Mouse (Mus musculus): ENCODE data around the gene Tbc1d2b.

Tbc1d2b gene

DNA sequence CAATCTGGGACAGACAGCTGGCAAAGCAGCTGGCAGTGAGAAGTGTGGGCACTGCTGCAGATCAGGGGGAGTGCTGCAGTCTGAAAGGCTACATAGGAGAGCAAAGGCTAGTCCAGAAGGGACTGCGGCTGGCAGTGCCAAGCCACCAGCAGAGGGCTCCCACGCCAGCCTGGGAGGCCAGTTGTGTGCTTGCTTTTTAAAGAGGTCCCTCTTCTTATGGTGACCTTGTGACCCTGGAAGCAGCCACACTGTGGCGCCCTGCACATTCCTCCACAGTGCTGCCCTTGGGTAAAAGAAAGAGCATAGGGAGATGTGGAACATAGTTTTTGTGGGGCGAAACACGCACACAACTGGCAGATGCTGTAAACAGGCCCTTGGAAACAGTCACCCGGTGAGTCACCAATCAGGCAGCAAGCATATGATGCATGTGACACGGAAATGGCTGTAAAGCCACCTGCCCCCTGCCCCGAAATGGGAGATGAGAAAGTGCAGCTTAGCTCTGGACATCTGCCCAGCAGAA is 66.1 kb downstream of the Tbc1d2b start:
- no peak for DNase-seq (ENCODE audit: low read depth)

DNA sequence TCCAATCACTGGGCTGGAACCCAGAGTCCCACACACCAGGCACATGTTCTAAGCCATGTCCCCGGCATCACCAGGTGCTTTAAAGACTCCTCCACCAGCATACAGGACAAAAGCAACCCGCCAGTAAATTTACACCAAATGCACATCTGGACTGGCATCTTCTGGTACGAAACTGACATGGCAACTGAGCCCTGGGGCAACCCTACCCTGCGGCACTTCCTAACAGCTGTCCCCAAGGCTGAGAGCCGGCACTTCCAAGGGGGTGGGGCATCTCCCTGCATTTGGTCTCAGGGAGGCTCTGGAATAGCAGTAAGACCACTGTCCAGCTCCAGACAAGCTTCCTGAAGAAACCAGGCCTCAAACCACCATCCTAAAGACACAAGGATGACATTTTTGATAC is 67.4 kb downstream of the Tbc1d2b start:
- no peak for DNase-seq (ENCODE audit: low read depth)

DNA sequence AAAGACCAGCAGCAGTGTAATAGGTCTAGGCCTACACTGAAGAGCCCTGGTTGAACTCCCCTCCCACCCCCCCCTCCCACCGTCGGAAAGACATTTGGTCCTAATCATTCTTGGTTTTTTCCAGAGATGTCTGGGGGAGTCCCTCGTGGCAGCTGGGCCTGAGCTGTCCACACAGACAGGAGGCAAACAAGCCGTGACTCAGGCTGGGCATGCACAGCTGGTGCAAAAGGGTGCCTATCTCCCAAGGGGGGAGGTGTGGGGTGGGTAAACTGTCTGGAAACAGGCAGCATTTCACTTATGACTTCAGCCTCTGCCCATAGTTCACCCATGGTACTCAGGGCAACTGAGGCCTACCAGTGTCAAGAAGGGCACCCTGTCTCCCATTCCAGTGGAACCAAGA is 69.1 kb downstream of the Tbc1d2b start:
- peak; percentile 51 for DNase-seq (ENCODE audit: low read depth)

DNA sequence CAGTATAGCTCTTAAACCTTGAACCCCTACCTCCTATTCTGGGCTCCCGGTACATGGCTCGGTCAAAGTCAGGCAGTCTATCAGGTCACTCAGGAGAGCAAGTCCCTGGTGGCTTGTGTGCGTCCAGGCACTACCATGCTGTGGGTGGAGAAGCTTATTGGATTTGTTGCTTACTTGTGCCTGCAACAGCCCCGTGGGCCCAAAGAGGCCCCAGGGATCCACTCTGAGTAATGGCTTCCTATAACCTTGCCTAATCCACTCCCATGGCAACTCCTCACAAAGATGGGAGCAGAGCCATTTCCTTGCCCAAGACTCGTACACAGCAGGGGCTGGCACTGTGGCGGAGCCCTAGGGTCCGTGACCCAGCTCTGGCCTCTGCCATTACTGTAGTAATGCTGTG is 69.5 kb downstream of the Tbc1d2b start:
- DNase-seq (ENCODE audit: low read depth): no peak

DNA sequence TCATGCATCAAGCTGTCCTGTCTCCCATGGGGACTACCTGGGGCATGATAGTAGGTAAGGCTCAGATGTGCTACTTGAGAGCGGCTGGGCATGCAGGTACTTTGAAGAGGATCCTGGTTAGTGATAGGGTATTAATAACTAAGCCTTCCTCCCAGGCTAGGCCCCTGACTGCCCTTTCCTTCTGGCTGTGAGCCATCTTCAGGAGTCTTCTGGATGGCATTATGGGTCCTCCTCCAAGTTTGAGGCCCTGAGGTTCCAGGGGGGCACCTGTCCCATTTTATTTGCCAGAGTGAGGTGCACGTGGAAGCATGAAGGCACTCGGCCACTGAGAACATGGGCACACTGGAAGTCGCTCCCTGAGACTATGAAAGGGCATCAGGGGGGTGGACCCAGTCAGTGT is 70.1 kb downstream of the Tbc1d2b start:
- DNase-seq (ENCODE audit: low read depth): no peak

DNA sequence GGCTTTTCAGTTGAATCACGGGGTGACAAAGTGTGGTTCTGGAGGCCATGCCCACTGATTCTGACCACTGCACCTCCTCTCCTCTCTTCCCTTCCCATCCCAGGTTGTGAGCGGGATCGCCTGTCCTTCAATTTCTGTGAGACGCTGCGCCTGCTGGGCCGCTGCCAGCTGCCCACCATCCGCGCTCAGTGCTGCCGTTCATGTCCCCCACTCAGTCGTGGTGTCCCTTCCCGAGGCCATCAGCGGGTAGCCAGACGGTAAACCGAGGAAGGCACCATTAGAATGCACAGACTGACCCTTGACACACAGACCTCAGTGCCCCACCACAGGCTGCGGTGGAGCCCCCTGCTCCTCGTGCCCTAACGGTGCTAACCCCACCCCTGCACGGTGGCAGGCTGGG is 71.0 kb downstream of the Tbc1d2b start:
- DNase-seq (ENCODE audit: low read depth): no peak

DNA sequence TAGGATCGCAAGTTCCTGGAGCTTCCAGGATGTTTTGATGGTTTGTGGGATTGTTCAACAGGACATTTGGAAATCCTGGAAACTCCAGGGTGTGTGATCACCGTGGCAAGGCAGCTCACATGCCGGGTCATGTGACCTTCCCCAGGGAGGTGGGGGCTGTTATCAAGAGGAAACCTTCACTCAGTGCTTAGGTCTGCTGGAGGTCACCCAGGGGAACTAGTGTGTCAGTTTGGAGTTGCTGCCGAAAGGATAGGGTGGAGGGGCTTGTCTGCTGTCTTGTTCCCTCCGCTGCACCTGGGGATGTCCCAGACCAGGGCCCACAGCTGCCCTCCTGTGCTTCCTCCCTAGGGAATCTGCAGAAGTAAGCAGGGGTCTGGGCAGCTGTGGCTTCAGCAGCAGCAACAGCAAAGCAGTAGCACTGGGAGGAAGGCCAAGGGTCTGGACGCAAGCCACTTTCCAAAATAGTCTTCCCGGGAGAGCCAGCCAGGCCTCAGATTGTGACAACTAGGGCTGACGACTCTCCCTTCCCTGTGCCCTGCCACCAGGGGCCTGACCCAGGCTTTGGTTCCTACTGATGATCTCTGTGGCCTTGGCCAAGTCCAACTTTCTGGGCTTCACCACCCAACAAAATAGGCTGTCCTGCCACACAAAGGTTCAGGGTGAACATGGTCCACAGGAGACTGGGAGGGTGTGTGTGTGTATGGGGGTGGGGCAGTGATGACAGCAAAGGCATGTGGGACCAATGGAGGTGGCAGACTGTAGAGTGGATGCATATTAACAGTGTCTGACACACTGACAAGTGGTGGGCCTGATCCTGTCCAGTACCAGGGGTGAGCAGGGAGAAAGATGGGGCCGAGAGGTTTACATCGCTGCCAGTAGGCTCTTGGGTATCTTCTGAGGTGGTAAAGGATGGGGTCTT is 71.8 kb downstream of the Tbc1d2b start:
- peak; percentile 52 for DNase-seq (ENCODE audit: low read depth)

DNA sequence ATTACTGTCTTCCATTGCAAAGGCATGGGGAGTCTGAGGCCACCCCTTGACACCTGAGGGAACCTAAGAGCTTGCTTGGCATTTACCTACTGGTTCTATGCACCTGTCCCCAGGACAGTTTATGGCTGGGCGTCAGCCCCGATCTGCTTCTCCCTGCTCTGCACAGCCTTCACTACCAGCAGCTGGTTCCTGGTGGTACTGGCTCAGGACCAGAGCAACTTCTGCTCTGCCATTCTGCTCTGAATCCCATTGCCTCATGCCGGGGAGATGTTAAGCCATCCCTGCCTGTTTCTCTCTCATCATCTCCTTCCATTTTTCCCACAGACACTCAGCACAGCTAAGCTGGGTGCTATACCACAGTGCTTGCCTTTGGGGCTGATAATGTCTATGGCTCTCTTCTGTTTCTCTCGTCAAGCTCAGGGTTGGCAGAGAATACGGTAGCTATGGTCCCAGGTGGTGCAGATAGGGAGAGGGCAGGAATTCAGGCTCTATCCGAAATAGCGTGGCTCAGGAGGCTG is 72.7 kb downstream of the Tbc1d2b start:
- DNase-seq (ENCODE audit: low read depth): no peak

DNA sequence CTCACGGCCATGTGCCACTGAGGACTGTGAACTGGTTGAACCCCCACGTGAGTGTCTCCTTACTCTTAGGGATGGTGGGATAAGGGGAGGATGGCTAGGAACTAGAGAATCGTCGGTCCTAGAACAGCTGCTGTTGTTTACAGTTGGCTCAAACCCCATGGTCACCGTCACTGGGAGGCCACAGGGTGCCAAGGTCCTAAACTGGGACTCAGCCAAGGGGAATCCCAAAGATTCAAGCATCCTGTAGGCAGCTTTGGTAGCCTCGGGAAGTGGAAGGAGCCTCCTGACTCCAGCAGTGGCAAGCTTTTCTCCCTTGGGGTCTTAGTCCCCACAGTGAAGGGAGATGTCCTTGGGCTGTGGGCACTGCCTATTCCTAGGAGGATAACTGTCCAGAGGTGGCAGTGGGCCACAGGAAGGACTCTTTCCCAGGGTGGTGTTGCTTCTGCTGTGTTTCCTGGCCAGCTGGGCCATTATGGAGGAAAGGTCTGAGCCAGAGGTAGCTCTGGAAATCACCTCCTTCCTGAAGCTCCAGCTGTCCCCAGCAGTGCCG is 73.4 kb downstream of the Tbc1d2b start:
- no peak for DNase-seq (ENCODE audit: low read depth)

DNA sequence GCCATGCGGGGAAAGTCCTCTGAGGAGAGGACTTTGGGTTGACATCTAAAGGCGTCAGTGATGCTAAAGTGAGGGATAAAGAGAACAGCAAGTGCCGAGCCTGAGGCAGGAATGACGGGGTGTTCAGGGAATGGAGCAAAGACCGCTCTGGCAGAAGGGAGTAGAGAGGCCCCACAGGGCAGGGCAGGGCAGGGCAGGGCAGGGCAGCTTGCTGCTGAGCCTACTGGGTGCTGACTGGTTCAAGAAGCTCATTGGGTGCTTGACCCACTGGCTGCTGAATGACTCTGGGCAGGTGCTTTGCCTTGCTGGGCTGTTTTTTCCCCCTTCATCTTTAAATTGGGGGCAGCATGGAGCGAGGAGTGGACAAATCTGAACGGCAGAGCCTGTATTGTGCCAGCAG is 74.3 kb downstream of the Tbc1d2b start:
- no peak for DNase-seq (ENCODE audit: low read depth)

DNA sequence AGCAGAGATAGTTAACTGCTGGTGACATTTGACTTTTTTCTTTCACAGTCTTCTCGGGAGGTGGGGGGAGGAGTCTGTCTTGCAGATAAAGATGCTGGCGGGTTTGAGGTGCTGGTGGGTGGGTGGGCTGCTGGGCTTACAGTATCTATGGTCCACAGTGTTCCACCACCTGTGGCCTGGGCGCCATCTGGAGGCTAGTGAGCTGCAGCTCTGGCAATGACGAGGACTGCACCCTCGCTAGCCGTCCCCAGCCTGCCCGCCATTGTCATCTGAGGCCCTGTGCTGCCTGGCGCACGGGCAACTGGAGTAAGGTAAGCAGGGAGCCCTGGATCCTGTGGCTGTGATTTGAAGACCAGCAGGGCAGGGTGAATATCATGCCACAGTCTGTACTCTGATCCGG is 75.6 kb downstream of the Tbc1d2b start:
- no peak for DNase-seq (ENCODE audit: low read depth)

DNA sequence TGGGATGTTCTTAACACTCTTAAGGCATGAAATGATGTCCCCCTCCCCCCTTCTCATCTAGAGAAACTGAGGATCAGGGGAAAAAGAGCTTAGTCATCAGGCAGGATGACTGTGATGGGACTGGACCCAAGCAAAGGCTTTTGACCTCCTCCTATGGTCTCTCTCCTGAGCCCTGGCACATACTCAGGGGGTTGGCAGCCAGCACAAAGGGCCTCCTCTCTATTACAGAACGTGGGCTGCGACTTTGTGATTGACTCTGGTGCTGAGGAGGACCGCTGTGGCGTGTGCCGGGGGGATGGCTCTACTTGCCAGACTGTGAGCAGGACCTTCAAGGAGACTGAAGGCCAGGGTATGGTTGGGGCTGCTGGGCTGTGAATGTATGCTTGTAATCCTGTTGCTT is 81.2 kb downstream of the Tbc1d2b start:
- no peak for DNase-seq (ENCODE audit: low read depth)

DNA sequence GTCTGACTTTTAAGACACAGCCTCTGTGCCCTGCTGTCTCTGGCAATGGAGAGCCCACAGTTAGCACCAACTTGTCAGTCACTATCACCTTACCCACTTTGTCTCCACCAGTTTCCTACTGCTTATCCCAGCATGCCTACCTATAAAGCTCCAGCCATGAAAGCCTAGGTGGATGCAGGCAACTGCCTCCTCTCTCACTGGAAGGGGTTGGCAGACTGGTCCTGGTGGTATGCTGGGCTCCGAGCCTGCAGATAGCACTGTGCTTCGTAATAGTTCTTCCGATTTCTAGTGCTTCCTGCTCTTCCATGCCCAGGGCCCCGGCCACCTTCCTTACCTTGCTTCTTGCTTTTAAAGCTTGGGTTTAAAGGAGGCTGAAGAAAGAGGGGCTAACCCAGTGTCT is 81.7 kb downstream of the Tbc1d2b start:
- DNase-seq (ENCODE audit: low read depth): no peak

DNA sequence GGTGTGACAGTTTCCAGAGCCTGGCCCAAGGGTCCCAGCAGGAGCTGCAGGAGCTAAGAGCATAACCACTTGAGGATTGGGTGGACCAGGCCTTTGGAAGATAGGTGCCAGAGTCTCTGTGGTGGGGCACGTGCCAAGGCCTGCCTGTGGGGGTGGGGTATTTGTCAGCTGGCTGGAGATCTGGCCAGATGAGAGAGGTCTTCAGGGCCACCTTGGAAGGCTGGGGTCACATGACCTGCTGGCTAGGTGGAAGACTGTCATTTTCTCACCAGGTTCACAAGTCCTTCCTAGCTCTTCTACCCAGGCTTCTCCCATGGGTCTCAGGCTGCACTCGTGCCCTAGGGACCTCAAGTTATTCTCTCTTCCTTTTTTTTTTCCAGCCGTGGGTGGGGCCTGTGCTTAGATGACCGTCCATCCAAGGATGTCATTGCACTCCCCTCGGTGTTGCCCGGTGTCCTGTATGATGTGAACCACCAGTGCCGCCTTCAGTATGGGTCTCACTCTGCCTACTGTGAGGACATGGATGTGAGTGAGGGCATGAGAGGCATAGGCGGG is 85.2 kb downstream of the Tbc1d2b start:
- no peak for DNase-seq (ENCODE audit: low read depth)

DNA sequence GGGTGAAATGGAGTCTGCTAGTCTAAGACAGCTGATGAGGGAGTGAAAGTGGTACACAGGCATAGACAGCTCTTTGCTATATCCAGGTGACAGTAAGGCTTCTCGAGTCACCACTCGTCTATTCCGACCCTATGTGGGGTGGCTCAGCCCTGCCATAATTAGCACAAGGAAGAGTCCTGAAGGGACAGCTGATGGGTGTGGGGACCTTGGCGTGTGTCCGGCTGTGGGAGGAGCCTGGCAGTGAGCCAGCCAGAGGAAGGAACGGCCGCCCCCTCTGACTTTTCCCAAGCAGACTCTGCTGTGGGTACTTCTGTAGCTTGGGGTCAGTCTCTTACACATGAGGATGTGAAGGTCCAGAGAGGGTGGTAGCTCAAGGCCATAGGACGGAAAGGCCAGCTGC is 86.5 kb downstream of the Tbc1d2b start:
- DNase-seq (ENCODE audit: low read depth): no peak

DNA sequence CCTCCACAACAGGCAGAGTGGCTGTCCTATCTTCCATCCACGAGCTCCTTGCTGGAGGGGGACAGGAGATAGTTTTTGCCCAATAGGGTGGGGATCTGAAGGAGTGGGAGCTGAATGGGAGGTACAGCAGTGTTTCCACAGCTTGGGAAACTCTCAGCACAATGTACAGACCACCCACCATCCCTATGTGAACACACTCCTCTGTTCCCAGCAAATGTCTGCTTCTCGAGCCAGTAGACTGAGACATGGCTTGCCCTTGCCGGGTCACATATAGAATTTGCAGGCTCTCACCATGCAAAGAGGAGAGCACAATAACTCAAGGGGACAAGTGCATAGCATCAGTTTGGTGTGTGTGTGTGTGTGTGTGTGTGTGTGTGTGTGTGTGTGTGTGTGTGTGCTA is 87.1 kb downstream of the Tbc1d2b start:
- no peak for DNase-seq (ENCODE audit: low read depth)

DNA sequence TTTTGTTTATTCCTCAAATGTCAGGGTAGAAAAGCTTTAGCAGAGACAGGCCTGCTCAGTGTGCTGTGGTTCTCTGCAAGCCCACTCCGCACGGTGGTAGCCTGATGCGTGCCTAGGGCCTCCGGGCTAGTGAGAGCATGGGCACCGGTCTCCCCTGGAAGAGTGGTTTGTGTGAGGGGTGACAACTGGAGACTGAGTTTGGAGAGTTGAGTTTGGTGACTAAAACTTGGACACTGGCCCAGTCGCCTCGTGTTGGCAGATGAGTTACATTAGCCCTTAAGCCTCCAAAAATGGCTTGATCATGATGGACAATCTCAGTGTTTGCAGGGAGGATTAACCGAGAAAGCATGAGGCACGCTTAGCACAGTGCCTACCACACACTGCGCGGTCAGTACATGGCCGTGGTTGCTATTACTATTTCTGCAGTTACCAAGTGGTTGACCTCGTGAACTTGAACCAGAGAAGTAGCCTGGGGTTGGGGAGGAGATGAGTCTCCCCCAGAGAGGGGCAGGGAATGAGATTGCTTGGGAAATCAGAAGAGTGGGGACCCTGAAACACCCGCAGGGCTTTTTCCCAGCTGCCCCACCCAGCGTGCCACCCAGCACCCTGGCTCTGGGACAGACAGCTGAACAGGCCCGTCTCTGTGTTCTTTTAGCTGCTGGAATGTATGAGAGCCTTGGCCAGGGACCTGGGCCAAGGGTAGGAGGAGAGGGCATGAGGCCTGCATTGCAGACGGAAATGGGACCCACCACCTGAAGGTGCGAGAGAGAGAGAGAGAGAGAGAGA is 87.8 kb downstream of the Tbc1d2b start:
- DNase-seq (ENCODE audit: low read depth): no peak

DNA sequence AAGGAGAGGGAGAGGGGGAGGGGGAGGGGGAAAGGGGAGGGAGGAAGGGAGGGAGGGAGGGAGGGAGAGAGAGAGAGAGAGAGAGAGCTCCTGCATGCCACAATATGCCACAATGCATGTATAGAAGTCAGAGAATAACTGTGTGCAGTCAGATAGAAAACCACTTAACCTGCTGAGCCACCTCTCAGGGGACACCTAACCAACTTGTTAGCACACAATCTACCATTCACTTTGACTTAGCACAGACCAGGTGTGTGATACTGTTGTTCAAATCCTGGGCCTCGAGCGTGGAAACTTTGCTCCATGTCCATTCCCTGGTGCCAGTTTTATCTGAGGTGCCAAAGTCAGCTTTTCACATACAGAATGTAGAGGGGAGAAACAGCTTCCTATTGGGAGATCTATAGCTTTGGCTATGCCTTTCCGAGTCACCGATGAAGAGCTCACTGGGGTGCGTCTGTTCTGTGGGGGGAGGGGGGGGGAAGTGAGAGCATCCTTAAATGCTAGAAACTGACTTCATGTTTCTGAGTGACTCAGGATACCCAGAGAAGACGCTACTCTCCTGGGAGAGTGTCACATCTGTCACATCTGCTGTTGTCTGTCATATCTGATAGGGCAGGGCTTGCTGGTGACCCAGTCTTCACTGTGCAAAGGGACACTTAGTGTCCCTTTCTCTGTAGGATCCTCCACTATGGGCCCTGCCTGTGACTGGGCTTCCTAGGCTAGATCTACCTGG is 88.8 kb downstream of the Tbc1d2b start:
- no peak for DNase-seq (ENCODE audit: low read depth)

DNA sequence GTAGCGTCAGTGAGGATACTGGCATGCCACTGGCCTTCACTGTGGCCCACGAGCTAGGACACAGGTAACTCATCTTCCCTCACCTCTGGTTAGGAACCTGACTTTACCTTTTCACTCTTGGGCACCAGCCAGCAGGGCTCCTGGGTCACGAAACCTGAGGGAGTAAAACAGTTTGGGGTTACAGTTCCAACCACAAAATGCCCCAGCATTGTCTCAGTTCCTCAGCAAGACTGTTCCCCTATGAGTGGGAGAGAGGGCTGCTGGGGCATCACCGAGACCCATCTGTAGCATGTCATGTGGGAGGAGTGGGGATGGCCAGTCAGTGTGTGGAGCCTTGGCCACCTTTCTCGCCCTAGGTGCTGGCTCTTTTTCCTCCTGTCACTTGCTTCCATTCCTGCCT is 91.2 kb downstream of the Tbc1d2b start:
- DNase-seq (ENCODE audit: low read depth): no peak

DNA sequence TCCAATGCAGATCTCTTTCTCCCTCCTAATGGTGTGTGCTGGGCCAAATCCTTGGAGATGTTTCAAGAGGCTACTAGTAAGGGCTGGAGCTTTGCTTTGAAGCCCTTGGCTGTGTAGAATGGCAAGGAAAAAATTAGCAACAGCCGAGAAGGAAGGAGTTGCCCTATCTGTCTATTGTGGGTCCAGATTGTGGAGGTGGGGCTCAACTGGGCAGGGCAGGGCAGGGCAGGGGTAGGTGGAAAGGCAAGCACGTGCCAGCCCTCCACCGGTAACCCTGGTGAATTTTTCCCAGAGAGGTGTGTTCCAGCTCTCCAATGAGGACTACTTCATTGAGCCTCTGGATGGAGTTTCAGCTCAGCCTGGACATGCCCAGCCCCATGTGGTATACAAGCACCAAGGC is 97.3 kb downstream of the Tbc1d2b start:
- DNase-seq (ENCODE audit: low read depth): no peak

DNA sequence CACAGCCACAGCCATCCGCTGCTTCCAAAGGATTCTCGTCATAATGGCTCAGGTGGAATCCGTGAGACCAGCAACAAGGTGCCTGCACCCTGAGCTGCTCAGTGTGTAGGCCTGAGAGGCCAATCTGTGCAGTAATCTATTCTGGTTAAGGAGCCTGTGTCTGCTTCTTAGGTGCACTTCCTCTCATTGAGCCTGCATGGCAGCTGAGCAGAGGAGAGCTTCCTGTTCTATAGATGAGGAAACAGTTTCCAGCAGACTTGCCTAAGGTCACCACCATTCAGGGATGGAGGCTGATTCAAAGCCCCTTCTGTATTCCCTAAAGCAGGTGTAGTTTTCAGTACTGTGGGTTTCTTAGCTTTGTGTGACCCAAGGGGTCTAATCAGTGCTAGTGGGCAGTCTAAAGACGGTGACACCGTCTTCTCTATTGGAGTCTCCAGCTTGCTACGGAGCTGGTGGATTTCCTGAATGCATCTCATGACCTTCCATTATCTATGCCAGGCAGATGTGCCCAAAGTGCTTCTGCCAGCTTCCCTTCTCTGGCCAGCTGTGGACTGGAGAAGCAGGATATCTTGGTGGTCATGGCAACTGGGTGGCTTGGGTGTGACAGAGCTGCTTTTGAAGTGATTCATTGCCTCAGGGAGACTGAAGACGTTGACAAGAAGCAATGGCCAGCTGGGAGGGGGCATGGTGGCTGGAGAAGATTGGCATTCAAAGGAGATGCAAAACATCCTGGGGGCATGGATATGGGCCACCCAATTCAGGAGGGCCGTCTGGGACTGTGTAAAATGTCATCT is 97.9 kb downstream of the Tbc1d2b start:
- no peak for DNase-seq (ENCODE audit: low read depth)
